Mouse (Mus musculus) T-helper 17 cell (primary cell): ENCODE measurements around the gene Alkbh3.

Source experiments
- in situ Hi-C, 2 experiments: fragments of 300-600 bp; cut with MboI, MseI; formaldehyde crosslinking; loops; 1 replicate in 1 of 2; 2 replicates in 1 of 2; pipeline ENCODE4 v1.15.1; 2025; ENCODE audit warnings: high pct_unique_total_duplicates in 2 of 2

Alkbh3 gene

GRCm38 (mm10) chr2:94010335-94011291, at the start of gene Alkbh3:
Gene Alkbh3 (minus strand): TSS chr2:94010807.
- in situ Hi-C loops = no loop called here

DNA sequence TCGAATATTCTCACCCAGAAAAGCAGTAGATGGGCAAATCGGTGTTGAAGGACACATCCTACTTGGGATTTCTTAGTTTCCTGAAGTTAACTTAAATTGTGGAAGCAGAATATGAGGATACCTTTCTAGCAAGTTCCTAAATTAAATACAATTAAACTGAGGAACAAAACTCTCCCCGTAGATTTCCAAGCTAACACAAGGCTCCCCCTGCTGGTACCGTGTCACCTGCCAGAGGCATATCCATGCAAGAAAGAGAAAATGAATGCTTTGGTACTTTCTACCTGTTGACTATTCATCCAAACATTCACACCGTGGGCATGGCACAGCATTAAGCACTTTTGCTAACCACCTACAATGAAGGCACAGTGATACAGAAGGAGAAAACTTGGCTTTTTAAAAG, 48.9 kb upstream of the Alkbh3 start:
- in situ Hi-C loops = no loop called here

DNA sequence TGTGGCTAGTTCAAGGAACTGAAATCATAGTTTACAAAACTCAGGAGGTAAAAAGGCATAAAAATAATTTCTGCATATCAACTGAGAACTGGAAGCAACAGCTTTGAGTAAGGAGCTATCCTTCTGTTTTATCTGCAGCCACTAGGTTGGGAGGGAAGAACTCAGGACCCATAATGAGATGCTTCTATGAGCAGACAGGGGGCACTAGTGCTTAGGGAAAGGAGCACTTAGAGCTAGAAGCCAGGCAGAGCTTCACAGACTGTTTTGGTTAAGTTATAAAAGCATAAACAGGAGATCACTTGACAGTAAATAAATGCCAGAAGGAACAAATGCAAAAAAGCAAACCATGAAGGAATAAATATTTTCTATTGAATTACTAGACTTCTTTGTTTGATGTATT, 44.2 kb upstream of the Alkbh3 start:
- in situ Hi-C loops = loop anchor here in 1 of 2 experiments (5.0 kb wide), 1 partner anchor 82 kb away; no protein-coding TSS in a partner anchor

GRCm38 (mm10) chr2:94051952-94052351, 41.3 kb upstream of the Alkbh3 start:
- in situ Hi-C loops = loop anchor here in 1 of 2 experiments (5.0 kb wide), 1 partner anchor 85 kb away; no protein-coding TSS in a partner anchor

DNA sequence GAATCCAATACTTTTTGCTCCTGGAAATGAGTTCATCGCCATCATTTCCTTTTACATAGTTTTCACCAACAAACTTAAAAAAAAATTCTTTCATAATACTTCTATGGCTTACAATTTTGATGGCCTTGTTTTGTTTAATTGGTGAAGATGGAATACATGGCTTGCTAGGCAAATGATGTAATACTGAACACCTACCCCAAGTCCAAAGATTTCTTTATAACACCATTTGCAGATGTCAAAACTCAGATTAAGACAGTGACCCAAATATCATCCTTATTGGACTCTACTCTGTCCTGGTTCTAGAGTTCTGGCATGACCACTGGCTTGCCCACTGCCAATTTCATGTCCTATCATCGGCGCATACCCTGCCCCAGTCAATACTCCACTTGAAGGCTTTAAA, 40.3 kb upstream of the Alkbh3 start:
- in situ Hi-C loops = loop anchor here in 1 of 2 experiments (5.0 kb wide), 1 partner anchor 86 kb away; no protein-coding TSS in a partner anchor

- in situ Hi-C loops = loop anchor here (5.0 kb wide), 2 partner anchors 88 to 203 kb away; no protein-coding TSS in a partner anchor
Observed at GRCm38 (mm10) chr2:94049471-94050176, 39.0 kb upstream of the Alkbh3 start.

GRCm38 (mm10) chr2:94048733-94049470, 38.3 kb upstream of the Alkbh3 start:
- in situ Hi-C loops = loop anchor here in 1 of 2 experiments (5.0 kb wide), 1 partner anchor 203 kb away; no protein-coding TSS in a partner anchor

- in situ Hi-C loops = loop anchor here in 1 of 2 experiments (5.0 kb wide), 1 partner anchor 204 kb away; no protein-coding TSS in a partner anchor
Observed at GRCm38 (mm10) chr2:94048271-94048670, 37.7 kb upstream of the Alkbh3 start.

- in situ Hi-C loops = loop anchor here in 1 of 2 experiments (5.0 kb wide), 1 partner anchor 207 kb away; no protein-coding TSS in a partner anchor
Observed at GRCm38 (mm10) chr2:94045411-94046090, 34.9 kb upstream of the Alkbh3 start.

GRCm38 (mm10) chr2:94044174-94044573, 33.6 kb upstream of the Alkbh3 start:
- in situ Hi-C loops = no loop called here

GRCm38 (mm10) chr2:94043662-94044061, 33.1 kb upstream of the Alkbh3 start:
- in situ Hi-C loops = no loop called here

- in situ Hi-C loops = no loop called here
Observed at GRCm38 (mm10) chr2:94042461-94042860, 31.9 kb upstream of the Alkbh3 start.

DNA sequence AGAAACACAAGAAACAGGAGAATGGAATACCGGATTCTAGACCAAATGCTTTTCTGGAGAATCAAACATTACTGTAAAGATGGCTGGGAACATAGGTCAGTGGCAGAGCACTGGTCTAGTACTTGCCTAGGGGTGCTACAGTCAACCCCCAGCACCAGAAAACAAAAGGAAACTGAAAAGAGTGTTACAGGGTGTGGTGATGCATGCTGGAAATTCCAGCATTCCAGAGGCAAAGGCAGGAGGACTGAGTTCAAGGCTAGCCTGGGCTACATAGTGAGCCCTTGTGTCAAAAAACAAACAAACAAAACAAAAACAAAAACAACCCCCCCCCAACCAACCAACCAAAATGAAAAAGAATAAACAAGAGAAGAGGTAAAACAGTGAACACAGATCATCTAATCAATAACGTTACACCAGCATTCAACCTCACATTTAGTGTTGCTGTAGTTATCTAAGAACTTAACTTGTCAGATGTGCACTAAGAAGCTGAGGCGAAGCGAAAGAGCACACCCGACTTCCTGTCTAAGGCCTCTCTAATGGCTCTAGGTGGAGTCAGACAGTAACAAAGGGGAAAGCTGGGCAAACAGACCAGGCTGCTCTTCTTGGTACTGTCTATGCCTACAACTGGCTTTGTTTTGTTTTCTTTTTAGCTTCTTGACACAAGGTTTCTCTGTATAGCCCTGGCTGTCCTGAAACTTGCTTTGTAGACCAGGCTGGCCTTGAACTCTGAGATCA, 30.0 kb upstream of the Alkbh3 start:
- in situ Hi-C loops = no loop called here

GRCm38 (mm10) chr2:94035428-94036331, 25.1 kb upstream of the Alkbh3 start:
- in situ Hi-C loops = loop anchor here in 1 of 2 experiments (10.0 kb wide), 1 partner anchor 1159 kb away; no protein-coding TSS in a partner anchor

DNA sequence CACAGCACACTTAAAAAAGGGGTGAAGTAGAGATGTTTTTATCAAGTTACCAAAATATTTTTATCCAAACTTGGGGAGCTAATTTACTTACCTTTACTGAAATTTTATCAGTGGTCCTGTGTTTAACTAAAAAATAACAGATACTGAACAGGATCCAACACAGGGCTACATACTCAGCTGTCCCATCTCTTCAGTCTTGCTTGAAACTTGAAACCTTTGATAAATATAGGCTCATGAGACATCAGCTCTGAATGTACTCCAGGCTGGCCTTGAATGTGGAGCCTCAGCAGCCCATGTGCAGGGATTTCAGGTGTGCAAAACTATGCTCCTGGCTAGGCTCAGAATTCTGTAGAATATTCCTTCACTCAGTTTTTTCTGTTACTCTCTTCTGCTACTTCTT, 20.0 kb upstream of the Alkbh3 start:
- in situ Hi-C loops = loop anchor here in 1 of 2 experiments (10.0 kb wide), 1 partner anchor 1164 kb away; no protein-coding TSS in a partner anchor

GRCm38 (mm10) chr2:94024637-94025036, 14.0 kb upstream of the Alkbh3 start:
- in situ Hi-C loops = no loop called here

DNA sequence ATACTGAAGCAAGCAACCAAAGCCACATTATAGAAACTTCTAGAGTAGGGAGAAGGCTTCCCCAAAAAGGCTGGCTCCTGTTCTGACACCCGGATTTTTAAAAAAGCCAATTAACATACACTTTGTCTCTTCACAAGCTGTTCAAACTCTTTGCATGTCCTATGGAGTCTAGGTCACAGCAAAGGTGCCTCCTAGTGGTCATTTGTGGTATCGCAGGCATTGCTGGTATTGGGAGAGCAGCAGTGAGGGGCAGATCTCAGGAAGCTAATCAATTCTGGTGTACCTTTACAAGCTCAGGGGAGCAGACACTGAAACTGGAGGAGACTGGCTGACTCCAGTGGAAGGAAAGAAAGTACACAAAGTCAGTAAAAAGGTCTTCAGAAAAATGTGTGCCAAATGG, 8.3 kb downstream of the Alkbh3 start:
- in situ Hi-C loops = loop anchor here in 1 of 2 experiments (5.0 kb wide), 1 partner anchor 135 kb away; the partner anchor contains the start of gene Accsl

GRCm38 (mm10) chr2:94001918-94002317, 8.7 kb downstream of the Alkbh3 start:
- in situ Hi-C loops = loop anchor here in 1 of 2 experiments (5.0 kb wide), 1 partner anchor 135 kb away; the partner anchor contains the start of gene Accsl
